ENCODE assay signal across 19 mouse cellular contexts in genomic region chr7:120897054-120897453, GRCm38 (mm10).
"Had no signal": no experiment of that assay in that cellular context is flagged by ENCODE, and none has a peak within 500 bp of the region (broad histone marks: within the 10 kb centered on the region; RNA-seq: fewer than 3 reads in every experiment).

No protein-coding gene starts in this region.

- ATAC-seq: liver, postnatal 0 days; midbrain, embryonic 15.5 days had no signal

- H3K27me3 ChIP-seq: limb, embryonic 12.5 days; limb, embryonic 15.5 days; midbrain, embryonic 12.5 days; midbrain, embryonic 15.5 days; neural tube, embryonic 12.5 days; neural tube, embryonic 15.5 days had no signal

- H3K9me3 ChIP-seq: limb, embryonic 12.5 days; limb, embryonic 15.5 days; midbrain, embryonic 12.5 days; midbrain, embryonic 15.5 days; neural tube, embryonic 12.5 days; neural tube, embryonic 15.5 days had no signal

- H3K9ac ChIP-seq: limb, embryonic 12.5 days; limb, embryonic 15.5 days; liver, embryonic 14.5 days; liver, postnatal 0 days; lung, embryonic 14.5 days; midbrain, embryonic 12.5 days; midbrain, embryonic 15.5 days; neural tube, embryonic 12.5 days; neural tube, embryonic 15.5 days had no signal

- H3K4me1 ChIP-seq: limb, embryonic 15.5 days; neural tube, embryonic 15.5 days had no signal

- H3K4me2 ChIP-seq: limb, embryonic 12.5 days; limb, embryonic 15.5 days; liver, embryonic 11.5 days; lung, embryonic 14.5 days; midbrain, embryonic 12.5 days; midbrain, embryonic 15.5 days; neural tube, embryonic 12.5 days; neural tube, embryonic 15.5 days had no signal

- H3K27ac ChIP-seq: limb, embryonic 12.5 days; limb, embryonic 15.5 days; liver, embryonic 14.5 days; macrophage; midbrain, embryonic 12.5 days; midbrain, embryonic 15.5 days; neural tube, embryonic 12.5 days; neural tube, embryonic 15.5 days; stomach, postnatal 0 days had no signal

- H3K4me3 ChIP-seq: limb, embryonic 12.5 days; limb, embryonic 15.5 days; midbrain, embryonic 12.5 days; midbrain, embryonic 15.5 days; neural tube, embryonic 12.5 days; neural tube, embryonic 15.5 days had no signal

- DNase-seq: kidney, postnatal 14 days; liver, postnatal 0 days; lung, embryonic 14.5 days; right cerebral cortex, adult 18-20 months; right cerebral cortex, postnatal 14 days; right cerebral cortex, postnatal 4 days; thymus, adult 2 months; thymus, postnatal 14 days; thymus, postnatal 4 days had no signal
